Mouse (Mus musculus): ENCODE data around the gene Adcy10. TPM values are rescaled to one million over a fixed set of nuclear protein-coding genes. Genes with fewer than 3 reads are reported as not detected.

Gene Adcy10
- total RNA-seq (2023): under 1 TPM in 1 of 2 experiments, not detected in 1; 0.47 TPM

DNA sequence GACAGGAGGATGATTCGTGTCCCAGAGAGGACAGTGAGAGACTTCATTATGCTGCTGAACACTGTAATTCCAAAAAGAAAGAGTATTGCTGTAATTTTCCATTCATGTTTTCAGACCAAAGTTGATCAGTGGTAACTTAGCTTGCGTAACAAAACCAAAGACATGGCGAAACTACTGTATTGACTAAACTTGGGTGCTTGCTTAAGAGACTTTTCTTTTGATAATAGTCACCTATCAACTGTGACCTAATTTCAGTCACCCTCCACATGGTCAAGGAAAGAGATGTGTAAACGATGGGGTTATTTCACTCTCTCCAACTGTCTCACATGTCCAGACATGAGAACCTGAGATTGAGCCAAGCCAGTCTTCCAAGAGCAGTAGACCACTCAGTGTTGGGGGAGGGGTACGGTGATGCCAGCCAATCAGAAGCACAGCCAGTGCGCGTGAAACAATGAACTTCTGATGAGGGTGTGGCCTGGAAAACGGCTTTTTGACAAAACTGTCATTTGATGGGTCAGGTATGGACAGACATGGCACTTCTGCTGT, at the start of gene Adcy10:
Gene Adcy10 (plus strand): TSS at position 496 of the 546 bp plus-strand sequence.

DNA sequence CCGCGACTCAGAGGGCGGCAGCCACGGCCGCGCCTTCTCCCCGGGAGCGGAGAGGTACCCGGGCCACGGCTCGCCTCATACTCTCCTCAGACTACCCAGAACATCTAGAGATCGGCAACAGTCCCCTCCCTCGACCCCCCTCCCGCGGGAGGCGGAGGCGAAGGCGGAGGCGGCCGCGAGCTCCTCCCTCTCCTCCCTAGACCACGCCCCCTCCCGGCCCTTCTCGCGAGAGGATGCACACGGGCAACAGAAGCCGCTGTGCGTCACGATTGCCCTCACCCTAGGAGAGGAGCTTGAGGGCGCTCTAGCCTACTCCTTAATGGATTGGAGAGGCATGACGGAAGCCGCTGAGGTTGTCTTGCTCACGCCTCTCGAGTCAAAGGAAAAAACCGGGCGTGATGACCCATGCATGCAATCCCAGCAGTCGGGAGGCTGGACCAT, 24.6 kb upstream of the Adcy10 start, which contains the start of the genes Dcaf6 and Mpc2:
Gene Dcaf6 (minus strand): TSS at position 116 of the 441 bp plus-strand sequence.
Gene Mpc2 (plus strand): TSS at position 278 of the 441 bp plus-strand sequence.

Other genes starting within 250 kb of the Adcy10 start
- gene Tiprl, start 248.2 kb upstream of the Adcy10 start, total RNA-seq (2023): 10 to 100 TPM; 24.3 to 34.3 TPM
- gene Gpr161, start 189.4 kb upstream of the Adcy10 start, total RNA-seq (2023): under 1 TPM; 0.15 to 0.16 TPM
- gene Dcaf6, start 24.7 kb upstream of the Adcy10 start, total RNA-seq (2023): 10 to 100 TPM; 19.0 to 22.3 TPM
- gene Mpc2, start 24.5 kb upstream of the Adcy10 start, total RNA-seq (2023): 10 to 100 TPM; 45.0 to 47.2 TPM
- 10 to 100 TPM; 19.7 to 24.7 TPM for gene Mpzl1, start 149.4 kb downstream of the Adcy10 start, total RNA-seq (2023)
- 100 to 1,000 TPM; 115 to 122 TPM for gene Rcsd1, start 224.6 kb downstream of the Adcy10 start, total RNA-seq (2023)

Data from monocyte, adult 59 days (primary cell).